Mouse (Mus musculus) forebrain, embryonic 14.5 days (tissue): ENCODE data around the gene Pik3ap1. TPM values are rescaled to one million over a fixed set of nuclear protein-coding genes. Genes with fewer than 3 reads are reported as not detected.

Experiments used
- ATAC-seq: fragments of 200-750 bp; cut with Nextera tagmentation; 2 replicates; pipeline ENCODE4 v1.8.0; 2017; ENCODE audit warnings: mild to moderate bottlenecking, moderate library complexity
- DNase-seq: peaks from one replicate; pipeline ENCODE4 v3.0.0-alpha.2; 2015; ENCODE audit warnings: low spot score
- H3K27ac ChIP-seq: fragments of 300-500 bp; sonication (generic); 2 replicates; pipeline ENCODE4 v1.5.1; 2014; ENCODE audit warnings: low read depth, mild to moderate bottlenecking, control low read depth, low read length, moderate library complexity
- H3K27me3 ChIP-seq: fragments of 300-500 bp; sonication (generic); replicated peaks from 2 replicates; pipeline ENCODE4 v1.6.1; 2014; ENCODE audit warnings: low read length, control low read depth, mixed read lengths; ENCODE audit not compliant: control insufficient read depth, insufficient read depth
- H3K36me3 ChIP-seq: fragments of 300-500 bp; sonication (generic); 2 replicates; pipeline ENCODE4 v1.6.1; 2014; ENCODE audit warnings: low read length, control low read depth; ENCODE audit not compliant: control insufficient read depth, insufficient read depth
- H3K4me1 ChIP-seq: fragments of 300-500 bp; sonication (generic); 2 replicates; pipeline ENCODE4 v1.6.1; 2014; ENCODE audit warnings: antibody characterized with exemption, low read length, control low read depth; ENCODE audit not compliant: control insufficient read depth, insufficient read depth
- H3K4me2 ChIP-seq: fragments of 300-500 bp; sonication (generic); 2 replicates; pipeline ENCODE4 v1.6.1; 2014; ENCODE audit warnings: mild to moderate bottlenecking, control low read depth, low read length
- H3K4me3 ChIP-seq: fragments of 300-500 bp; sonication (generic); 2 replicates; pipeline ENCODE4 v1.5.1; 2014; ENCODE audit warnings: low read depth, low read length, control low read depth
- H3K9ac ChIP-seq: fragments of 300-500 bp; sonication (generic); 2 replicates; pipeline ENCODE4 v1.6.1; 2014; ENCODE audit warnings: mild to moderate bottlenecking, low read length, control low read depth, moderate library complexity
- H3K9me3 ChIP-seq: fragments of 300-500 bp; sonication (generic); replicated peaks from 2 replicates; pipeline ENCODE4 v1.6.1; 2016; ENCODE audit warnings: low read length, control low read depth, mixed read lengths; ENCODE audit not compliant: control insufficient read depth
- WGBS: fragments of 180-500 bp; shearing (Covaris S2); extraction: QIAGEN DNeasy Blood & Tissue Kit; methylation state at CpG from one replicate; pipeline ENCODE4 v1.1.7; 2014; 5-methylcytosine and 5-hydroxymethylcytosine counted together
- polyA plus RNA-seq: library from polyadenylated mRNA; unstranded; fragments of >200 nt; fragmentation: Nextera tagmentation; extraction: Ambion mirVana; gene quantifications from 2 replicates; pipeline ENCODE4 v1.2.1, GENCODE M21; 2014

Pik3ap1 gene
- polyA plus RNA-seq, 1 experiment from 2014 or later: 1.8 TPM

DNA sequence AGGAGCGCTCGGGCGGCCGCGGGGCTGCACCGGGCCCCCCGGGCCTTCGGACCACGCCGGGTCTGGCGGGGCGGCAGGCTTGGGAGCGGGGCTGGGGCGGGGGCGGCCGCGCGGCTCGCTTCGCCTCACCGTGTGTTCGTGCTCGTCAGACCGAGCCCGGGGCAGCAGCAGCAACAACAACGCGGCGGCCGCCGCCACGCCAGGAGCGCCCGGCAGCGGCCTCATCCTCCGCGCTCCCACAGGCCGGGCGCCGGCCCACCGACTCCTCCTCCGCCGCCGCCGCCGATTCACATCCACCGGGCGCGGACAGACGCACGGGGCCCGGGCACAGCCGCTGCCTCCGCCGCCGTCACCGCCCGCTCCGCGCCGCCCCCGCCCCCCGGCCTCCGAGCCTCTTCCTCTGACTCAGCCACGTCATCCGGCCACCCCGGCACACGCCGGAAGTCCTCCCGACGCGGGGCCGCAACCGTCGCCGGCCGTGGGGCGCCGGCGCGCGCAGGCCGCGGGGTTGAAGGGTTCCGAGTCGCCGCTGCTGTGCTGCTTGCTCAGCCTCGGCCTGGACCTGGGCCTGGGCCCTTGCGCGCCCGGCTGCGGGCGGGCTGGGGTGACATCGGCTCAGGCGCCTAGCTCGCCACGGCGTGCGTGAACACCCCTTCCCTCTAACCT lies 121.1 kb downstream of the Pik3ap1 start, which contains the start of gene Tm9sf3:
TSS of gene Tm9sf3 (minus strand) at position 368 of the 666 bp plus-strand sequence.
- under 1% methylated on average over 66 of the region's 98 CpGs for WGBS
- H3K9me3 ChIP-seq: no peaks in the 10 kb centered on the region

DNA sequence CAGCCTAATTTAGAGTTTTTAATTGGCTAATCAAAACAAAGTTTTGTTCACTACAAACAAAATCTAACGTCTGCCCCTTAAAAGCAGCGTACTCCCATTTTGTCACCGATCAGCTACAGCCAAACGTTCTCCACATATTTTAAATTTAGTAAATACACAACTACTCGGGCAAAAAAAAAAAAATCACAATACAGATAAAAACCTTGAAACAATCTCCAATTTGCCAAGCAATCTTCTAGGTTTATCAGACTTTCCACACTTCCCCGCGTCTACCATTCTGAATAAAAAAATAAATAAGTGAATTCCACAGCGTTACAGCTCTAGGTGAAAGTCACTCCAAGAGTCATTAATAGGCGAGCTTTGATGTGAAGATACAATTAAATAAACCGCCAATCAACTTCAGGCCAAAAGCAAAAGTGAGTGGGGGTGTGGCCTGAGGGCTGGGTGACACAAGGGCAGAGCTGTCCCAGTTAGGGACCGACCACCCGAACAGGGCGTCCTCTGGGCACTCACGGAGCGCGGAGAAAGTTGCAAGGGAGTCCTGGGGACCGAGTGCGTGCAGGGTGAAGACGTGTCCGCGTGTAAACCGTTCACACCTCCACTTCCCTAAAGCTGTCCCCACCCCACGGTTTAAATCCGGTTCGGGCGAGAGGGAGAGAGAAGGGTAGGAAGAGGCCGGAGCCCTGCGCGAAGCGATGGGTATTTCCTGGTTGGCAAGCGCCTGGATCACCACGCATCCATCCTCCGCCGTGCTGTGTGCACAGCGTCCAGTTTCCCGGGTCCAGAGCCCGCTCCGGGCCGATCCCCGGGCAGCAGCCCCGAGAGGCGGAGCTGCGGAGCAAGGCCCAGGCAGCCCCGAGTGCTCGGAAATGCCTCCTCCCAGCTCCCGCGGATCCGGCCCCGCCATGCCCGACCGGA lies 121.9 kb downstream of the Pik3ap1 start:
- H3K36me3 ChIP-seq: no peaks in the 10 kb centered on the region
- DNase-seq (peak; percentile 59), ATAC-seq (peak; percentile 84)
- WGBS: 3% methylated on average over 50 of the region's 51 CpGs
- no peaks in the 10 kb centered on the region for H3K27me3 ChIP-seq
- H3K4me2 ChIP-seq: peak overlapping the region; percentile 66
- H3K9me3 ChIP-seq: no peaks in the 10 kb centered on the region
- H3K4me3 ChIP-seq: peak overlapping the region; percentile 92
- peaks cover 7% of the 10 kb centered on the region for H3K4me1 ChIP-seq
- peak overlapping the region; percentile 96 for H3K27ac ChIP-seq
- H3K9ac ChIP-seq: peak overlapping the region; percentile 96

More for the DNA sequence above, 121.1 kb downstream of the Pik3ap1 start, which contains the start of gene Tm9sf3:
- peak within 1 kb of the TSS; percentile 96 for H3K27ac ChIP-seq
- peak within 1 kb of the TSS; percentile 92 for H3K4me3 ChIP-seq
- peak; percentile 96 for ATAC-seq
- peak; percentile 90 for DNase-seq
- no peaks in the 10 kb centered on the region for H3K36me3 ChIP-seq
- peak within 1 kb of the TSS; percentile 96 for H3K9ac ChIP-seq
- H3K4me2 ChIP-seq: peak within 1 kb of the TSS; percentile 66
- no peaks in the 10 kb centered on the region for H3K27me3 ChIP-seq
- peaks cover 7% of the 10 kb centered on the region for H3K4me1 ChIP-seq

DNA sequence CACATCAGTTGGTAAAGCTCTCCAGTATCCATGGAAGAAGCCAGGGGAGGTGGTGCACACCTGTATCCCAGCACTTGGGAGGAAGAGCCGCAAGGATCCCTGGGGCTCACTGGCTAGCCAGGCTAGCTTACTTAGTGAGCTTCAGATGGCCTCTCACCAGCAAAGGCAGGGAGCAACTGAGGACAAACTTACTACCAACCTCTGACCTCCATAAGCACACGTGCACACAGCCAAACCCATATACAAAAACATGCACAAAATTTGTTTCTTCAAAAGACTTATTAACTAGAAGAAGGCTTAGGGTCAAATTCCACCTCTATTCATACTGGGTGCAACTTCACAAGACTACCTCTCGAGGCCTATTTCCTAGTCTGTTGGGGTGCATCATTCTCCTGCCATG lies 124.2 kb downstream of the Pik3ap1 start:
- ATAC-seq: no peak
- WGBS: 87% methylated on average over 3 of the region's 3 CpGs

DNA sequence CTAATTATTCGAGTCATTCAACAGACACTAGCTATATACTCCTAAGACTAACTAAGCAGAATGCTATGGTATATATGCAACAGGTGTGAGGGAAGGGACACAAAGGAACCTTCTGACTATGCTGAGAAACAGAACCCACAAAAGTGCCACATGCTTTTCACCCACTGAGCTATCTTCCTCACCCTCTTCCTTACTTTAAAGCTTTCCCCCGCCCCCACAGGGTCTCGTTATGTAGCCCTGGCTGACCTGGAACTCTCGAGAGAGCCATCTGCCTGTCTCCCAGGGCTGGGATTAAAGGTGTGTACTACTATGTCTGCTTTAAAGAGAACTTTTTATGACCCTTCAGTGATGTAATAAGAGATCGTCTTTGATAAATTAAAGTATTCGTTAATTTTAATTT lies 125.6 kb downstream of the Pik3ap1 start:
- Histone ChIP-seq H3K9me3 (no peaks in the 10 kb centered on the region), H3K4me3 (no peak overlapping the region), H3K9ac (no peak overlapping the region), H3K36me3 (peaks cover 6% of the 10 kb centered on the region), H3K27me3 (no peaks in the 10 kb centered on the region), H3K4me1 (peaks cover 7% of the 10 kb centered on the region), H3K4me2 (no peak overlapping the region), H3K27ac (no peak overlapping the region)
- DNase-seq (no peak), ATAC-seq (no peak)
- 73% methylated on average over 6 of the region's 6 CpGs for WGBS

More for the DNA sequence above, 124.2 kb downstream of the Pik3ap1 start:
- Histone ChIP-seq H3K9ac (no peak overlapping the region), H3K4me2 (no peak overlapping the region), H3K4me1 (peaks cover 7% of the 10 kb centered on the region), H3K36me3 (no peaks in the 10 kb centered on the region), H3K27me3 (no peaks in the 10 kb centered on the region), H3K27ac (no peak overlapping the region), H3K4me3 (no peak overlapping the region), H3K9me3 (no peaks in the 10 kb centered on the region)
- DNase-seq: no peak

DNA sequence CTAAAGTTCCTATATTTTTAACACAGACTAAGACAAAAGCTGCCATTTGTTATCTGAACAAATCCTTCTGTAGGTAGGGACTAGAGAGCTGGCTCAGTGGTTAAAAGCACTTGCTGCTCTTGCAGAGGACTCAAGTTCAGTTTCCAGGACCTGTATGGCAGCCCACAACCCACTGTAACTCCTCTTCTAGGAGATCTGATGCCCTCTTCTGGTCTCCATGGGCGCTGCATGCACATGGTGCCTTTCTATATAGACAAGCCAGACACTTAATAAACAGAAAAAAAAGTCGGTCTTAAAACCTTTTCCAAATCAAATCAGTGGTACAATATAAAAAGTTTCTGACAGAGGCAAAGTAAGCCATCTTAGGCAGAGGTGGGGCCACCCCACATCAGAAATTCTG lies 126.2 kb downstream of the Pik3ap1 start:
- DNase-seq (peak; percentile 58), ATAC-seq (no peak)
- no peak overlapping the region for H3K4me3 ChIP-seq
- no peak overlapping the region for H3K27ac ChIP-seq
- no peaks in the 10 kb centered on the region for H3K27me3 ChIP-seq
- no peak overlapping the region for H3K4me2 ChIP-seq
- peaks cover 6% of the 10 kb centered on the region for H3K36me3 ChIP-seq
- no peak overlapping the region for H3K9ac ChIP-seq
- peaks cover 7% of the 10 kb centered on the region for H3K4me1 ChIP-seq
- no peaks in the 10 kb centered on the region for H3K9me3 ChIP-seq
- 35% methylated on average over 2 of the region's 2 CpGs for WGBS

DNA sequence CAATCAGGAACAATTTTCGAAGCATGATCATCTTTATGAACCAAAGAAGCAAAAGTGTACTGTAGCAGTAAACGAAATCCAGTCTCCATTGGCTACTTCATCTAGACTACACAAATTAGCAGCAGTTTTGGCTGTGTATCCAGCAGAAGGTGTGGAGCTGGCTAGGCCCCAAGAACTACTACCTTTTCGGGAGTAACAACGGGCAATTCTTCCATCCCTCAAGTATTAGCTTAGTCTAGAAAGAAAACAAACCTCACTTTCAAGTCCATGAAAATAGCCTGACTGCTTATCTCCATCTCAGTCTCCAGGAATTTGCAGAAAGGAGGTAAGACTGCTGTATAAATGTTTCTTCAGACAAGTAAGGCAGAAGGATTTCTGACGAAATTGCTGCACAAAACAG lies 130.3 kb downstream of the Pik3ap1 start:
- ATAC-seq (no peak), DNase-seq (no peak)
- Histone ChIP-seq H3K4me1 (no peaks in the 10 kb centered on the region), H3K4me2 (no peak overlapping the region), H3K36me3 (peaks cover 6% of the 10 kb centered on the region), H3K4me3 (no peak overlapping the region), H3K9me3 (no peaks in the 10 kb centered on the region), H3K27ac (no peak overlapping the region), H3K27me3 (no peaks in the 10 kb centered on the region), H3K9ac (no peak overlapping the region)
- WGBS: 81% methylated on average over 5 of the region's 5 CpGs

DNA sequence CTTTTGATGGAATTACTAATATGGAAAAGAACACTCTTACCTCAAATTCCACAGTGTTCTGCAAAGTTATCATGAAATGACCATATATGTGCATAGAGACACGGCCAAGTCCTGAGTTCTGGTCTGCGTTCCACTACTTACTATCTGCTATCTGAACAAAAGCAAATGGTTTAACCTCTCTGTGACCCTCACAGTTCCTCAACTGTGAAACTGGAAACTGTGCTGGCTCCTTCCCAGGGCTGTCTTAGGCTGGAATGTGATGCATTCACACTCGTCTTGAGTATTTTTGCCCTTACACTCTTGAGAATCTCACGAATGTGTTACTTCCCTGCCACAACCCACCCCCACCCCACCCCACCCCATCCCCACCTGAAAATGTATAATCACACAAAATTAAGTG lies 135.9 kb downstream of the Pik3ap1 start:
- Histone ChIP-seq H3K4me1 (no peaks in the 10 kb centered on the region), H3K36me3 (peaks cover 21% of the 10 kb centered on the region), H3K9me3 (no peaks in the 10 kb centered on the region), H3K4me2 (no peak overlapping the region), H3K4me3 (no peak overlapping the region), H3K9ac (no peak overlapping the region), H3K27me3 (no peaks in the 10 kb centered on the region), H3K27ac (no peak overlapping the region)
- WGBS: 83% methylated on average over 4 of the region's 4 CpGs
- DNase-seq (no peak), ATAC-seq (no peak)

DNA sequence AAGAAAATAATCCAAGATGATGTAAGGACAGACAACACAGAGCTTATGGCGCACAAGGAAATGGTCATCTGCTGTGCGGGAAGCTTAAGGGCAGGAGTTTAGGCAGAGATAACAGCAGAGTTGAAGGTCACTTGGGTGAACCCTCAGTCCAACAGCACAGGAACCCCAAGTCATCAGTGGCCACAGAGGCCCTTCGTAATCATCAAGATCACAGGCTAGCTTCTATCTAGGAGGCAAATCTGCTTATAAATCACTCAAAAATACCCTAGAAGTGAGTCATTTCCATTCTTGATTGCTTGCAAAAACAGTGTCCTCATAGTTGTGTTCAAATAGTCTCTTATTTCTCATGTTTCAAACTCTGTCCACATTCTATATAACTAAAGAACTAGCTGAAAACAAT lies 136.6 kb downstream of the Pik3ap1 start:
- no peak overlapping the region for H3K4me3 ChIP-seq
- WGBS: 98% methylated on average over 3 of the region's 3 CpGs
- no peak overlapping the region for H3K9ac ChIP-seq
- no peak overlapping the region for H3K27ac ChIP-seq
- ATAC-seq (no peak), DNase-seq (no peak)
- no peaks in the 10 kb centered on the region for H3K4me1 ChIP-seq
- no peaks in the 10 kb centered on the region for H3K9me3 ChIP-seq
- H3K4me2 ChIP-seq: no peak overlapping the region
- no peaks in the 10 kb centered on the region for H3K27me3 ChIP-seq
- peaks cover 24% of the 10 kb centered on the region for H3K36me3 ChIP-seq

DNA sequence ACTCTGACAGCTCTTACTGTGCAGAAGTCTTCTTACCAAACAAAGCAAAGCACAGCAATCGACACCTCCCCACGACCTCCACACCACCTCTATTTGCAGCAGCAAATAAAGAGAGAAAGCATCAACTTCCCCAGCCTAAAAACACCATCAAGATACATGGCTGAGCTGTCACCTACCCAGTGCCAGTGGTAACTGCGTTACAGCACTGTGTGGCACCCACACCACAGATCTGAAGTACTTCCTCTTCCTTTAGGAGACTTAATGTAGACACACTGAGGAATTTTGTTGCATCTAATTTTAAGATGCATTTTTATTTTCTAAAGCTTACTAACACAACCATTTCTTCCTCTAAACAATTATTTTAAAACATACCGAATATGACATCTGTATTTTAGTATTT lies 138.6 kb downstream of the Pik3ap1 start:
- Histone ChIP-seq H3K4me2 (no peak overlapping the region), H3K27me3 (no peaks in the 10 kb centered on the region), H3K9me3 (no peaks in the 10 kb centered on the region), H3K9ac (no peak overlapping the region), H3K4me3 (no peak overlapping the region), H3K27ac (no peak overlapping the region), H3K4me1 (no peaks in the 10 kb centered on the region), H3K36me3 (peaks cover 43% of the 10 kb centered on the region)
- WGBS: 85% methylated on average over 4 of the region's 4 CpGs
- ATAC-seq: no peak
- no peak for DNase-seq
